Mouse (Mus musculus) testis, adult 2 months (tissue): Measurements from ENCODE around the gene Phf21a.

ENCODE experiments used
- CTCF ChIP-seq: fragments of 200-500 bp; IDR thresholded peaks from 2 replicates; pipeline ENCODE4 v1.5.1; 2012; ENCODE audit warnings: low read depth, mild to moderate bottlenecking, inconsistent platforms, low read length, moderate library complexity; ENCODE audit not compliant: control insufficient read depth, insufficient read depth, insufficient replicate concordance
- POLR2A ChIP-seq: fragments of 200-500 bp; IDR thresholded peaks from 2 replicates; pipeline ENCODE4 v1.6.1; 2012; ENCODE audit warnings: low read depth, mild to moderate bottlenecking, inconsistent platforms, low read length, moderate library complexity; ENCODE audit not compliant: control insufficient read depth

DNA sequence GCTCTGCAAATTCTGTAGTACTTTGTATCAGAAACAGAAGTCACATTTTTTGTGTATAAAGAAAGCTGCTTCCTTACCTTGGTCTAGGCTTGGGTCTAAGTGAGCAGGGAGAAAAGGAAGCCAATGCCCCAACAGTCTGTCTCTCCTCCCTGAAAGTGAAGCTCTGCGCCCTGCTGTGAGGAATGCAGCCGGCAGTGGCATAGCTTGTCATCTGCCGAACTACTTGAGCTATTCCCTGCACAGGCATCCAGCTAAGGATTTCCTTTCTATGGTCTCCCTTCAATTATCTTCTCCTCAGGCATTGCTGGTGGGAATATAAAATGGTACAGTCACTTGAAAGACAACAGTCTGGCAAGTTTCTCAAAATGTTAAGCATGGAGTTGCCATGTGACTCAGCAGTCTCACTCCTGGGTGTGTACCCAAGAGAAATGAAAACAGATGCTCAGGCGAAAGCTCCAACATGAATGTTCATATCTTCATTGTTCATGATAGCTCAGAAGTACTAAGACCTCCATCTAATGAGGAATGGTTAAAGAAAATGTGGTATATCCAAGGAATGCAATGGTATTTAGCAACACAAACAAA, 164.5 kb downstream of the Phf21a start:
- no peak for TF ChIP-seq POLR2A
- TF ChIP-seq CTCF = no peak
